Mouse (Mus musculus): ENCODE results near the gene Eif5a2. TPM values are rescaled to one million over a fixed set of nuclear protein-coding genes. Genes with fewer than 3 reads are reported as not detected.
"Not testable (repeated sequence)": the region's sequence is repeated elsewhere in the genome, so short reads cannot be mapped to it uniquely, and the experiment has no call there.

Eif5a2 gene
- polyA plus RNA-seq, 1 experiment from 2014 or later, result 10.9 TPM

DNA sequence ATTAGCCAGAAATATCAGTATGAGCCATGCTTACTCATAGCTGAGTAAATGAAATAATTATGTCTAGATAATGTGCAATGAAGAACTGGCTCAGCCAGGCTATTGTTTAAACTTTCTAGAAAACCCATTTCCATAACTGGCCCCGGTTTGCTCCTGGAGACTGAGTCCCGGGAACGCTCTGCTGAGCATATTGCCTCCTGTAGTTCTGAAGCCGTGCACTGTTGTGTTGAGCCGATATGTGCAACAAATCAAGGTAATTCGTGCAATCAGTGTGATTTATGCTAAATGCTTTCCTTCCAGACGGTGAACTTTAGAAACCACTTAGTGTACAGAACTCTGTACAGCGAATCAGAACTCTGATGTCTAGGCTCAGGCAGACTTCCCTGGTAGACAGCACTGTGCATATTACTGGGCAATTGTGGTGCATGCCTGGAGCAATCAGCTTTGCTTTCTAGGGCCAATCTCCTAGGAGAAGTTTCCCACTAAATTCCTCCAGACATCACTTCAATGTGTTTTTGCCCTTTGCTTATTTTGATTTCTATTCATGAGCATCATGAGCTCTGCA, 19.8 kb upstream of the Eif5a2 start:
- H3K9ac ChIP-seq (ENCODE audit: low read depth, low read length), result no peak overlapping the region
- H3K27ac ChIP-seq (ENCODE audit: low read depth, low read length), result no peak overlapping the region
- no peaks in the 10 kb centered on the region for H3K9me3 ChIP-seq (ENCODE audit: control insufficient read depth, low read length)
- no peak overlapping the region for H3K4me2 ChIP-seq (replicated peaks; ENCODE audit: low read depth, low read length)
- H3K36me3 ChIP-seq (ENCODE audit: control insufficient read depth, insufficient read depth, low read length), result no peaks in the 10 kb centered on the region
- no peak overlapping the region for H3K4me3 ChIP-seq (ENCODE audit: low read length)
- no peaks in the 10 kb centered on the region for H3K27me3 ChIP-seq (ENCODE audit: control insufficient read depth, insufficient read depth, low read length)
- no peaks in the 10 kb centered on the region for H3K4me1 ChIP-seq (ENCODE audit: control insufficient read depth, insufficient read depth, low read length)
- 32% methylated on average over 8 of the region's 8 CpGs for WGBS
- ATAC-seq (ENCODE audit: low FRiP score, low TSS enrichment), result no peak

GRCm38 (mm10) chr3:28766935-28767334, 14.1 kb upstream of the Eif5a2 start:
- H3K27me3 ChIP-seq (ENCODE audit: control insufficient read depth, insufficient read depth, low read length), result no peaks in the 10 kb centered on the region
- H3K36me3 ChIP-seq (ENCODE audit: control insufficient read depth, insufficient read depth, low read length), result no peaks in the 10 kb centered on the region
- no peaks in the 10 kb centered on the region for H3K9me3 ChIP-seq (ENCODE audit: control insufficient read depth, low read length)
- WGBS, result 93% methylated on average over 4 of the region's 4 CpGs
- H3K4me1 ChIP-seq (ENCODE audit: control insufficient read depth, insufficient read depth, low read length), result no peaks in the 10 kb centered on the region
- no peak overlapping the region for H3K9ac ChIP-seq (ENCODE audit: low read depth, low read length)
- no peak overlapping the region for H3K4me2 ChIP-seq (replicated peaks; ENCODE audit: low read depth, low read length)
- no peak for ATAC-seq (ENCODE audit: low FRiP score, low TSS enrichment)
- no peak overlapping the region for H3K27ac ChIP-seq (ENCODE audit: low read depth, low read length)
- no peak overlapping the region for H3K4me3 ChIP-seq (ENCODE audit: low read length)

DNA sequence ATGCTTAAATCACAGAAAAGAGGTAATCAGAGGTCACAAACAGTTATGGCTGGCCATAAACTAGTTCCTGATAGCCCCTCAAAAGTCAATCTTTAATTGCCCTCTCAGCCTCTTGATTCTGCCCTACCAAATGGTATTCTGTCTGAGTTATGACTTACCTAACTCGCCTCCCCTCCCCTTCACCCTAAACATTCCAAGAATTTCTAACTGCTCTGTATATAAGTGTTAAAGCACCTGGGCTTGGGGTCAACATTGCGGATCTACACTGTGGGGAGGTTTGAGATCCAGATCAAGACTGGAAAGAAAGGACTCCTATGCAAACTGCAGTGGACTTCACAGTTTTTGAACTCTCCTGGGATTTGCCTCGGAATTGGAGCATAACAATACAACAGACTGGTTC, 12.9 kb upstream of the Eif5a2 start:
- WGBS, result 57% methylated on average over 3 of the region's 3 CpGs
- no peaks in the 10 kb centered on the region for H3K27me3 ChIP-seq (ENCODE audit: control insufficient read depth, insufficient read depth, low read length)
- no peaks in the 10 kb centered on the region for H3K4me1 ChIP-seq (ENCODE audit: control insufficient read depth, insufficient read depth, low read length)
- no peak overlapping the region for H3K9ac ChIP-seq (ENCODE audit: low read depth, low read length)
- H3K4me3 ChIP-seq (ENCODE audit: low read length), result no peak overlapping the region
- no peak for ATAC-seq (ENCODE audit: low FRiP score, low TSS enrichment)
- H3K9me3 ChIP-seq (ENCODE audit: control insufficient read depth, low read length), result no peaks in the 10 kb centered on the region
- H3K36me3 ChIP-seq (ENCODE audit: control insufficient read depth, insufficient read depth, low read length), result no peaks in the 10 kb centered on the region
- H3K4me2 ChIP-seq (replicated peaks; ENCODE audit: low read depth, low read length), result no peak overlapping the region
- no peak overlapping the region for H3K27ac ChIP-seq (ENCODE audit: low read depth, low read length)

- 76% methylated on average over 4 of the region's 4 CpGs for WGBS
- not testable (repeated sequence) for H3K4me3 ChIP-seq (ENCODE audit: low read length); H3K27me3 ChIP-seq (ENCODE audit: control insufficient read depth, insufficient read depth, low read length); H3K9me3 ChIP-seq (ENCODE audit: control insufficient read depth, low read length); H3K4me1 ChIP-seq (ENCODE audit: control insufficient read depth, insufficient read depth, low read length); H3K9ac ChIP-seq (ENCODE audit: low read depth, low read length); H3K36me3 ChIP-seq (ENCODE audit: control insufficient read depth, insufficient read depth, low read length); ATAC-seq (ENCODE audit: low FRiP score, low TSS enrichment); H3K4me2 ChIP-seq (replicated peaks; ENCODE audit: low read depth, low read length); H3K27ac ChIP-seq (ENCODE audit: low read depth, low read length)
These were observed 8.2 kb upstream of the Eif5a2 start for GRCm38 (mm10) chr3:28772919-28773318.

DNA sequence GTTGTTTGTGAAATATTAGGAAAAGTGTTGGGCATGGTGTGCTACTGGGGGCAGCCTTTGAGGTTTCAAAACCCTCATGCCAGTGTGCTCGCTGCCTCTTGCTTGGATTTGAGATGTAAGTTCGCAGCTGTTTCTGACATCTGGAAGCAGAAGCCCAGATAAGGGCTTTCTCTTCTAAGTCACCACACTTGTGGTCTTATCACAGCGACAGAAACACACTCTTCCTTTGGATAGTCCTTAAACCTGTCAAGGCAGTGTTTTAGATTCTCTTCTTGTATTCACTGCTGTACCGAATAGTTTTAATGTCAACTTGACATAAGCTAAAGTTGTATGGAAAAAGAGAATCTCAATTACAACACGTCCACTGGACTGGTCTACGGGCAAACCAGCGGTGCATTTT, 5.7 kb upstream of the Eif5a2 start:
- Histone ChIP-seq H3K27me3 (ENCODE audit: control insufficient read depth, insufficient read depth, low read length) (no peaks in the 10 kb centered on the region), H3K4me2 (replicated peaks; ENCODE audit: low read depth, low read length) (no peak overlapping the region), H3K4me1 (ENCODE audit: control insufficient read depth, insufficient read depth, low read length) (no peaks in the 10 kb centered on the region), H3K36me3 (ENCODE audit: control insufficient read depth, insufficient read depth, low read length) (no peaks in the 10 kb centered on the region), H3K9me3 (ENCODE audit: control insufficient read depth, low read length) (no peaks in the 10 kb centered on the region), H3K9ac (ENCODE audit: low read depth, low read length) (no peak overlapping the region), H3K27ac (ENCODE audit: low read depth, low read length) (no peak overlapping the region), H3K4me3 (ENCODE audit: low read length) (no peak overlapping the region)
- no peak for ATAC-seq (ENCODE audit: low FRiP score, low TSS enrichment)
- WGBS, result 89% methylated on average over 7 of the region's 7 CpGs

GRCm38 (mm10) chr3:28775958-28776357, 5.1 kb upstream of the Eif5a2 start:
- no peak overlapping the region for H3K4me2 ChIP-seq (replicated peaks; ENCODE audit: low read depth, low read length)
- H3K9me3 ChIP-seq (ENCODE audit: control insufficient read depth, low read length), result no peaks in the 10 kb centered on the region
- ATAC-seq (ENCODE audit: low FRiP score, low TSS enrichment), result no peak
- WGBS, result 84% methylated on average over 1 of the region's 1 CpGs
- H3K4me3 ChIP-seq (ENCODE audit: low read length), result no peak overlapping the region
- H3K9ac ChIP-seq (ENCODE audit: low read depth, low read length), result no peak overlapping the region
- no peaks in the 10 kb centered on the region for H3K27me3 ChIP-seq (ENCODE audit: control insufficient read depth, insufficient read depth, low read length)
- H3K36me3 ChIP-seq (ENCODE audit: control insufficient read depth, insufficient read depth, low read length), result no peaks in the 10 kb centered on the region
- H3K27ac ChIP-seq (ENCODE audit: low read depth, low read length), result no peak overlapping the region
- H3K4me1 ChIP-seq (ENCODE audit: control insufficient read depth, insufficient read depth, low read length), result no peaks in the 10 kb centered on the region

DNA sequence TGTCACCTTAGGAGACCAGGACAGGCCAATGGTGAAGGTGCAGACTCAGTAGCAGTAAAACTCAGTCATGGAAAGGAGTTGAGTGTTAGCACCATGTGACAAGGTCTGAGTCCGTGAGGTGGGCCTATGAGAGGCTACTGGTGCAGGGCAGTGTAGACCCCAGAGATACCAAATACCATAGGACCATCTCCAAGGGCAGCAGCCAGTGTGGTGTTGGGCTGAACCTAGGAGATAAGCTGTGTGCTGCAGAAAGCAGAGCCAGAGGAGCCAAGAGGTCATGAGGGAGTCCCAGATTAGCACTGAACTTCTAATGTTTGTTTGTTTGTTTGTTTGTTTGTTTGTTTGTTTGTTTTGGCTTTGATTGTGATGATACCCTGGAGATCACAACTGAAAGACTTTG, 4.6 kb upstream of the Eif5a2 start:
- Histone ChIP-seq H3K36me3 (ENCODE audit: control insufficient read depth, insufficient read depth, low read length) (no peaks in the 10 kb centered on the region), H3K27ac (ENCODE audit: low read depth, low read length) (no peak overlapping the region), H3K9me3 (ENCODE audit: control insufficient read depth, low read length) (no peaks in the 10 kb centered on the region), H3K9ac (ENCODE audit: low read depth, low read length) (no peak overlapping the region), H3K4me2 (replicated peaks; ENCODE audit: low read depth, low read length) (no peak overlapping the region), H3K4me3 (ENCODE audit: low read length) (no peak overlapping the region), H3K27me3 (ENCODE audit: control insufficient read depth, insufficient read depth, low read length) (no peaks in the 10 kb centered on the region), H3K4me1 (ENCODE audit: control insufficient read depth, insufficient read depth, low read length) (no peaks in the 10 kb centered on the region)
- WGBS, result 80% methylated on average over 1 of the region's 1 CpGs
- ATAC-seq (ENCODE audit: low FRiP score, low TSS enrichment), result no peak

GRCm38 (mm10) chr3:28780511-28780910, 565 bp upstream of the Eif5a2 start:
- Histone ChIP-seq H3K4me3 (ENCODE audit: low read length) (peak overlapping the region; percentile 68; the same call in 1 of the 2 replicates), H3K9me3 (ENCODE audit: control insufficient read depth, low read length) (no peaks in the 10 kb centered on the region), H3K9ac (ENCODE audit: low read depth, low read length) (no peak overlapping the region), H3K36me3 (ENCODE audit: control insufficient read depth, insufficient read depth, low read length) (no peaks in the 10 kb centered on the region), H3K27ac (ENCODE audit: low read depth, low read length) (no peak overlapping the region), H3K27me3 (ENCODE audit: control insufficient read depth, insufficient read depth, low read length) (no peaks in the 10 kb centered on the region), H3K4me1 (ENCODE audit: control insufficient read depth, insufficient read depth, low read length) (no peaks in the 10 kb centered on the region), H3K4me2 (replicated peaks; ENCODE audit: low read depth, low read length) (peak overlapping the region; percentile 90)
- 70% methylated on average over 9 of the region's 9 CpGs for WGBS
- peak; percentile 16; the same call in 1 of the 2 replicates for ATAC-seq (ENCODE audit: low FRiP score, low TSS enrichment)

DNA sequence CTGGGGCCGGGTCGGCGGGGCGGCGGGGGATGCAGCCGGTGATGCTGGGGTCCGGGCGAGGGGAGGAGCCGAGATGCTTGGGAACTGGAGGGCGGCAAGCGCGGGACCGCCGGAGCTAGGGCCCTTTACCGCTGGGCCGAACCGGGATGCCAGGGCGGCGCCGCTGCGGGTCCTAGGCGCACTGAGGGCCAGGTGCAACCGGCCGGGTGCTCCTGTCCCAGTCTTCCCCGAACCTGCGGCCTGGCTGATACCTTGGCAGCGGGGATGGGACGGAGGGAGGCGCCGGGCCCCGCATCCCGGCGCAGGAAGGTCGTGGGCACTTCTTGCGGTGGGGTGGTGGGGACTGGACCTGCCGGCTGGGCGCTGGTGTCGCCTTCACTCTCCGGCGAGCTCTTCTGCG, 346 bp downstream of the Eif5a2 start:
- no peak for ATAC-seq (ENCODE audit: low FRiP score, low TSS enrichment)
- Histone ChIP-seq H3K27me3 (ENCODE audit: control insufficient read depth, insufficient read depth, low read length) (no peaks in the 10 kb centered on the region), H3K9ac (ENCODE audit: low read depth, low read length) (peak overlapping the region; percentile 71), H3K36me3 (ENCODE audit: control insufficient read depth, insufficient read depth, low read length) (no peaks in the 10 kb centered on the region), H3K4me2 (replicated peaks; ENCODE audit: low read depth, low read length) (peak overlapping the region; percentile 90), H3K4me3 (ENCODE audit: low read length) (peak overlapping the region; percentile 68), H3K27ac (ENCODE audit: low read depth, low read length) (no peak overlapping the region), H3K9me3 (ENCODE audit: control insufficient read depth, low read length) (no peaks in the 10 kb centered on the region), H3K4me1 (ENCODE audit: control insufficient read depth, insufficient read depth, low read length) (no peaks in the 10 kb centered on the region)
- under 1% methylated on average over 36 of the region's 41 CpGs for WGBS

Data from kidney, embryonic 14.5 days (tissue).